Mouse (Mus musculus) R1 (cell line): ENCODE data around the gene Cadm3.
"Not testable (repeated sequence)": the region's sequence is repeated elsewhere in the genome, so short reads cannot be mapped to it uniquely, and the experiment has no call there.

Experiments
- DNase-seq: peaks from one replicate; pipeline ENCODE4 v3.0.0-alpha.2; 2018; ENCODE audit warnings: low read depth, low spot score

The Cadm3 gene

DNA sequence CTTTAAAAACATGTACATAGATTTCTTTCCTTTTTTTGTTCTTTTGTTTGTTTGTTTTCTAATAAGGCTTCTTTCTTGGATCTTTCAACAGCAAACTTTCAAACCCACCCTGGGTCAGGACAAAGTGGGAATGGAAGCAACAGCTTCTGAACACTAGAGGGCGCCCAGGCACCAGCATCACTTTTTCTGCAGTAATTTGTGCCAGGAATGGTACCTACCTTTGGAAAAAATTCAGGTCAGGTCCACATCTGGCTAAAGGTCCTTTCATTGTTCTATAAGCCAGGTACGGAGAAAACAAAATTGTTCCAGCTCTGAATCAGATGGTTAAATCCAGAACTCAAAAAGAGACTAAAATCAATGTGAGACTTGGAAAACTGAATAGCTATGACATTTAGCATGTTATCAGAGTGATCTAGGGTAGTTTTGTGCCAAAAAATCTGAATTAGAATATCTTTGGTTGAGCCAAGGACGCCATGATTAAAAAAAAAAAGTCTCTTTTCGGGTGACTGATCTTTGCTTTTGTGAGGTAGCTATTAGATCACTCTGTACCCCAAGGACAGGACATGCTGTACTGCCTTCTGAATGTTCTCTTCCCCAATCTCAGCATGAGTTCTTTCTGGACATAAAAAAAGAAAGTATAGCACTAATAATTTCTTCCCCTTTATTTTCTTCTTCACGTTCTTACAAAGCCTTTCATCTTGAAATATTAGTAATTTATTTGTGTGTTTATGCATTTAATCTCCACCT, 43.5 kb downstream of the Cadm3 start:
- DNase-seq, result peak; percentile 39

GRCm38 (mm10) chr1:173322249-173322627, 45.3 kb downstream of the Cadm3 start:
- DNase-seq, result no peak

DNA sequence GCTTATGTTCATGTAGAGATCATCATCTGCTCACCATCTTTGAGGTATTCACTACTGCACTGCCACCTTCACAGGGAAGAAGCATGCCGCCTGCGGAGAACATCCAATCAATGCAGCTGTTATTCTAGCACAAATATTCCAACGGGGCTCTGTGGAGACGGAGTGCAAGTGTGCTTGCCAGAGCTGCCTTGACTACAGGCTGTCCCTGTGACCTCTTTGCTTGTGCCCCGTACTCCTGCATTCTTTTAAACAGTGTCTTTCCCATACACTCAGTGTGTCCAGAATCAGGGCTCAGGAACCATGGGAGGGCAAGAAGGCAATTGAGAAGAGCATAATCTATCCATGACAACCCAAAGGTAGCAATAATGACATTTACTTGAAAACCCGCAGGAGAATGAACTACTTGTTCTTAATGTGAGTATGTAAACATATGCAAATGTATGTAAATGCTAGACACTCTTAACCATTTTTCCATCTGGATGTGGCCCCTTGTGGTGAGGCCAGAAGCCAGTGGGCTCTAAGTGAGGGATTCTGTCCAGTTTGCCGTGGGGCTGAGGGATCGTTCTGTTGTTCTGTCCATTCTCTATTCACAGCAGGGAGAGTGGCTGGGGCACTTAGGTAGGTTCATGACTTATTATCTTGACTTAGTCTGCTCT, 45.8 kb downstream of the Cadm3 start:
- DNase-seq, result peak; percentile 63

DNA sequence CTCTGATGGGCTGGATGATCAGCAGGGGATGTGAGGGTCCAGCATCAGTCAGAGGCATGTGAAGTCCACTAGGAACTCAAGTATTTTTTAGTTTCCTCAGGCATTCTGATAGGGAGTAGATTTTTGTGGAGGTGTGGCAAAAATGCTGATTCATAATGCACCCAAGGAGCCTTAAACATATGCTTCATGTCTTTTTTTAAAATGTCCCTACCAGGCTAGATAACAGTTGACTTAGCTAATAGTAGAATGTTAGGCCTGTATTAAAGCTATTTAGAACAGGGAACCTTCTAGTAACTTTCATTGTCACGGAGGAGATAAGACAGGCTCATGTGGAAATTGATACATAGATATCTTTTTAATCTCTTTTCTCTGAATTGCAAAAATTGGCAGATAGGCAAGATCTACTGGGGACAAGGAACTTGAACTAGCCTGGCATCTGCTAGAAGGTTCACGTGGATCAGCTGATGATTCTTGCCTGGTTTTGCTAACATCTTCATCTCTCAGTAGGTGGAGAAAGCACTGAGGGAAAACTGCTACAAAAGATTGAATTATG, 49.5 kb downstream of the Cadm3 start:
- no peak for DNase-seq

GRCm38 (mm10) chr1:173315725-173316124, 51.8 kb downstream of the Cadm3 start:
- DNase-seq, result no peak

GRCm38 (mm10) chr1:173313535-173314050, 53.9 kb downstream of the Cadm3 start:
- not testable (repeated sequence) for DNase-seq

- not testable (repeated sequence) for DNase-seq
These were observed 64.7 kb downstream of the Cadm3 start for GRCm38 (mm10) chr1:173302795-173303194.
